Mouse (Mus musculus) adrenal gland, postnatal 0 days (tissue): ENCODE measurements around the gene Lrg1. TPM values are rescaled to one million over a fixed set of nuclear protein-coding genes. Genes with fewer than 3 reads are reported as not detected.

Experiments
- polyA plus RNA-seq: library from polyadenylated mRNA; unstranded; fragments of >200 nt; fragmentation: Nextera tagmentation; extraction: Ambion mirVana; gene quantifications from 2 replicates; pipeline ENCODE4 v1.2.1, GENCODE M21; 2015

The Lrg1 gene
- polyA plus RNA-seq, result 17.9 and 20.3 TPM in 2 replicates

DNA sequence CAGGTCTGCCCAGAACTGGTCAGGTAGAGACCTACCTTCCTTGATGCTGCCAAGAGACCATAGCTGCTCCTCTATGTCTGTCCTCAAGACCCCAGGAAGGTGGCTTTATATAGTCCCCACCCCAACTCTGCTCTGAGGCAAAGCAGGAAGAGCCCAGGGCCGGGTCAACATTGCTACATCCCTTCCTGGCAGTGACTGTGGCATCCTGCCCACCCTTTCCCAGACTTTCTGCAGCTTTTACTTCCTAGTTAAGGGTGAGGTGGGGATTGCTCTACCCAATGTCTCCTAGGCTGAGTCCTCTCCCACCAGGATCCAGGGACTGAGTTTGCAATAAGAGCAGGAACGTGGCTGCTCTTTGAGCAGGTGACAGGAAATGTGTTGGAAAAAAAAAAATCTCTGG is at the start of gene Lrg1:
TSS of gene Lrg1 (minus strand) at position 176 of the 400 bp plus-strand sequence.

DNA sequence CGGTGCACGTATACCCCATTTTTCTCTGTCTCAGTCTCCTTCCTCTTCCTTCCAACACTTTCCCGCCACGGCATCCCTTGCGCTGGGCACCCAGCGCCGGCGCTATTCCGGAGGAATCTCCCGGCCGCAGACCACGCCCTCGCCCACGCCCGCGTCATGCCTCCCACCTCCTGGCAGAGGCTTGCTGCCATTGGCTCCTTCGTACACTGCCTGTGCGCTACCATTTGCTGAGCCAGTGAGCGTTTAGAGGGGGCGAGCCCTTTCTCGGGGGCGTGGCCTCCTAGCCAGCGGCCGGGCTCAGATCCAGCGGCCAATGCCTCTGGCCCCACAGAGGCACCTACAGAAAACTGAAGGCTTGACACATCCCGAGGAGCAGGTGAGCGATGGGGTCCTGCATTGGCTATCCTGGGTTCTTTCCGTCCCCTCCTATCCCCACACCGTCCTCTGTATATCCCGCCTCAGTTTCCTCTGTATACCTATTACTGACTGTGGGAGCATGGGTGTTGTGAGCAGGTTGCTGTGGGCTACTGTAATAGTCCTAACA is 40.5 kb upstream of the Lrg1 start, which contains the start of gene Tnfaip8l1:
TSS of gene Tnfaip8l1 (plus strand) at position 247 of the 544 bp plus-strand sequence.

DNA sequence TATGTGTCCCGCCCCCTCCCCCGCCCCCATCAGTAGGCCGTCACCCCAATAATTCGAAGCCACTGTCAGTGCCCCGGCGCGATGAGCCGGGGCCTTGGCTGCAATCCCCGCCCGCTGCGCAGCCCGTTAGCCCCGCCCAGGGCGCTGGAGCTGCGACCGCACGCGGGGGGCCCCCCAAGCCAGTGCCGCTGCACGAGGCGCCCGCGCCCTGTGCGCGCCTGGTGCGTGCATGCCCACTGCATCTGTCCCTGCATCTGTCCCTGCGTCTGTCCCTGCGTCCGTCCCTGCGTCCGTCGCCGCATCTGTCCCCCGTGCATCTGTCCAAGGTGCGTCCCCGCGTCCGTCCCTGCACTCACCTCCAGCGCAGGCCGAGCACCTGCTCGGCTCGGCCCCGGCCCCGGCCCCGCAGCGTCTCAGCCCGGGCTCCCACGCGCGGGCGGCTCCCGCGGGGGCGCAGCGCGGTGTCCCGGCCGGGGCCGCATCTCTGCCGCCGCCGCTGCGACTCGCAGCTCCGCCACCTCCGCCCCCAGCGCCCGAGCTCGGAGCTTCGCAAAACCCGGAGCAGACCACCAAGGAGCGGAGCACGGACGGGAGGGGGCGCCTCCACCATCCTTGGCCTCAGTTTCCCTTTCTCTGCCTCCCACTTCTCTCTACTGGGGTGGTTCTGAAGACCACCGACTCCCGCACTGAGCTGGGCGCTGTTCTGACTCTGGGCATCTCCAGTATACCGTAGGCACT is 18.2 kb upstream of the Lrg1 start, which contains the start of gene Sema6b:
TSS of gene Sema6b (minus strand) at position 486 of the 738 bp plus-strand sequence.

DNA sequence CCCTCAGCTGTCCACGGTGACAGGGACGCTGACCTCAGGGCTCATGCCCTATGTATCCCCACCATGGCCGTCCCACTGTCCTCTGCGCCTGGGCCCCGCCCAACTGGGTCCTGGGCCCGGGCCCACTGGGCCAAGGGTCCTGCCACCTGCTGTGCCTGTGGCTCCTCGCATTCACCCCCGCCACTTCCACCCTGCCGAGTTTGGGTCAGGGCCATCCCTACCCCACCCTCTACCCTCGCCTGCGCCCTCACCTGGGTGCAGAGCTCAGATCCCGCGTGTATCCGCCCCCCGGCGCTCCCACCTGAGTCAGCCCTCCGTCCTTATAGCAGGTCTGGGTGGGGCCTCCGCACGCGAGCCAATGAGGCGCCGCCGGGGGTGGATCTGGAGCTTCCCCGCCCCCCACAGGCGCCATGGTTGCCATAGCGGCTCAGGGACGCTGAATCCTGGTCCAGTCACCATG is 4.5 kb downstream of the Lrg1 start, which contains the start of gene Plin5:
TSS of gene Plin5 (minus strand) at position 346 of the 460 bp plus-strand sequence.

DNA sequence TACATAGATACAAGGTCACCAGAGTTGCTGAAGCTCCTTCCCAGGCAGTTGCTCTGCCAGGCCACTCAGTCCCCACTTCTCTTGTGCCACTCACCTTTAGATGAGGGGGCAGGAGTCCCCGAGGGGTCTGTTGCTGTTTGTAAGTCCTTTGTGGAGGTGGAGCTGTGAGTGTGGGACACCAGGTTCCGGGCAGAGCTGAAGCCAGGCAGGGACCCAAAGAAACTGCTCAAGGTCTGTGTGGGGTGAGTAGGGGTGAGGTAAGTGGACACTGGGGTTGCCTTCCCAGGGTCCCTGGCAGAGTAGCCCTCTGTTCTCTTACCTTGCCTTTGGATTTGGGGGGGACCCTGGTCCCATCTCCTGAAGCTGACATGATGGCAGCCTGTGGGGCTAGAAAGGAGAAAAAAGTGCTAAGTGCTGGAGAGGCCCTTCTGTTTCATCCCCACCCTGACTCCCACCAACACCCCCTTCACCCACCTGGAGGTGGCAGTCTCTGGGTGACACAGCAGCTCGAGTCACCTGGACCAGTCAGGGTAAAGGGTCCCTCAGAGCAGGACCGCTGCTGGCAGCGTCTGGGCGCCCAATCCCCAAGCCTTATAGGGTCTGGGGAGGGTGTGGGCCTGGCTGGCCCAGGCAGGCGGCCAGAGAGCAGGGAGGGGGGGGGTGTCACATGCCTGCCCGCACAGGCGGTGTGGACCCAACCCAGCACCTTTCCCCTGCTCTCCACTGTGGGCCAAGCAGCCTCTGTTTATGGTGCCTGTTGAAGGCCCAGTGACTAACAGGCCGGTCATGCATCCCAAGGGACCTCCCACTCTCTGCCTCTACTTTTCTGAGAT is 12.4 kb downstream of the Lrg1 start, which contains the start of gene Plin4:
TSS of gene Plin4 (minus strand) at position 585 of the 833 bp plus-strand sequence.

DNA sequence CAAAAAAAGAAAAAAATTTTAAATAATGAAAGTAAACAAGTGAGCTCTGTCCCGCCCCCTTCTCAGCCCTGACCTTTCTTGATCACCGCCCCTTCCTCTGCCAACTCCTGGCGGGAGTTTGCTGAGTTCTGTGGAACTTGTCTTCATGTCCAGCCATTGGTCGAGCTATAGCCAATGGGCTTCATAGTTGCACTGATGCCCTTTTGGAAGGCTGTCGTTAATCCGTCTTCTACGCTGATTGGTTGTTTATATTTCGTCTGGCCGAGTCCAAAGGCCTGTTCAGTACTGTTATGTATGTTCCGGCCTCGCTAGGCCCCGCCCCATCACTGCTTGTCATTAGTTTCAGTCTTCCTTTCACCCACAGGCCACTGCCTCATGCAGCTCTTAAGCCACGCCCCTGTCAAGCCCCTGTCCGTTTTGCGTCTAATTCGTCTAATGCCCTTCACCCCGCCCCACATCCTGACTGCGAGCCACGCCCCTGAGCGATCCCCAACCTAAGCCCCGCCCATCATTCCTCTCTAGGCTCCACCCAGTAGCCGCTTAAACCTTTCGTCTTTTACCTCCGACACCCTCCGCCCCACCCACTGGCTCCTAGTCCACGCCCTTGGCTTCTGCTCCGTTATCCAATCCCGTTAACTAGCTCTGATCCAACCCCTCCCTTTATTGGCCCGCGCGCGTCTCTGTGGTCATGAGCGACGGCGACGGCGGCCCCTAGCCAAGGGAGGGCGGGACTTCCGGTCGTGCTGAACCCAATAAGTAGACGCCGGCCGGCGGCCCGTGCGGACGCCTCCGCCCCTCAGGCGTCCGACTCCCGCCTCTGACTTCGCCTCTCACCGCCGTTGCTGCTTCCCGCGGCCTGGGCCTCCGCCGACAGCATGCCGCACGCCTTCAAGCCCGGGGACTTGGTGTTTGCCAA is 42.7 kb downstream of the Lrg1 start, which contains the start of gene Hdgfl2:
TSS of gene Hdgfl2 (plus strand) at position 755 of the 916 bp plus-strand sequence.

DNA sequence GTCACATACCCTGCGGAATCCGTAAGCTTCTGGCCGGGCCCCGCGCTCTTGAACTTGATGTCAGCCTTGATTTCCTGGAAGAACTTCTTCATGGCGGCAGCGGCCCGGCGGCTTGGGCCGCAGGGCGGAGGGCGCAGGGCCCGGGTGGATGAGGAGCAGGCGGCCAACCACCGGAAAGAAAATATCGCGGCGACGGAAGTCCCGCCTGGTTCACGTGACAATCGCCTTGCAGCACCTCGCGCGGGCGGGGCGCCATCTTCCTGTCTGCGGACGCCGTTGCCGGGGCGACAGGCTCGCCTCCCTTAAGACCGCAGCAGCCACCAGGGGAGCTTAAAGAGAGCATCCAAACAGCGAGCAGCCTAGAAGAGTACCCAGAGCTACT is 47.0 kb downstream of the Lrg1 start, which contains the start of gene Ubxn6:
TSS of gene Ubxn6 (minus strand) at position 202 of the 382 bp plus-strand sequence.

Other genes starting within 250 kb of the Lrg1 start
- 8.9 and 11.5 TPM in 2 replicates for gene Zfp119a, start 243.1 kb downstream of the Lrg1 start, polyA plus RNA-seq
- gene Zfp959, start 229.9 kb downstream of the Lrg1 start, polyA plus RNA-seq, result 8.4 and 8.9 TPM in 2 replicates
- 7.0 and 12.4 TPM in 2 replicates for gene Zfp119b, start 172.5 kb downstream of the Lrg1 start, polyA plus RNA-seq
- 2.4 and 3.5 TPM in 2 replicates for gene Ebi3, start 169.4 kb downstream of the Lrg1 start, polyA plus RNA-seq
- 14.2 and 14.9 TPM in 2 replicates for gene Yju2, start 162.9 kb downstream of the Lrg1 start, polyA plus RNA-seq
- gene Shd, start 151.5 kb downstream of the Lrg1 start, polyA plus RNA-seq, result 8.4 and 15.4 TPM in 2 replicates
- gene Fsd1, start 135.5 kb downstream of the Lrg1 start, polyA plus RNA-seq, result 7.7 and 25.6 TPM in 2 replicates
- 5.5 and 7.1 TPM in 2 replicates for gene Stap2, start 116.4 kb downstream of the Lrg1 start, polyA plus RNA-seq
- gene Mpnd, start 116.3 kb downstream of the Lrg1 start, polyA plus RNA-seq, result 70.3 and 75.4 TPM in 2 replicates
- 79.6 and 91.6 TPM in 2 replicates for gene Sh3gl1, start 85.4 kb downstream of the Lrg1 start, polyA plus RNA-seq
- 7.3 and 8.5 TPM in 2 replicates for gene Chaf1a, start 81.6 kb downstream of the Lrg1 start, polyA plus RNA-seq
- 73.6 and 77.1 TPM in 2 replicates for gene Ubxn6, start 47.0 kb downstream of the Lrg1 start, polyA plus RNA-seq
- gene Hdgfl2, start 42.4 kb downstream of the Lrg1 start, polyA plus RNA-seq, result 46.2 and 64.5 TPM in 2 replicates
- 0.09 and 0.21 TPM in 2 replicates for gene Plin4, start 12.2 kb downstream of the Lrg1 start, polyA plus RNA-seq
- gene Plin5, start 4.4 kb downstream of the Lrg1 start, polyA plus RNA-seq, result 5.7 and 12.9 TPM in 2 replicates
- gene Sema6b, start 18.3 kb upstream of the Lrg1 start, polyA plus RNA-seq, result 1.5 and 1.6 TPM in 2 replicates
- gene Tnfaip8l1, start 40.5 kb upstream of the Lrg1 start, polyA plus RNA-seq, result 4.6 and 6.2 TPM in 2 replicates
- 93.6 and 111 TPM in 2 replicates for gene Mydgf, start 61.9 kb upstream of the Lrg1 start, polyA plus RNA-seq
- 13.6 and 15.4 TPM in 2 replicates for gene Dpp9, start 96.9 kb upstream of the Lrg1 start, polyA plus RNA-seq
- gene Fem1a, start 134.8 kb upstream of the Lrg1 start, polyA plus RNA-seq, result 7.6 and 9.1 TPM in 2 replicates
- 4.1 and 7.2 TPM in 2 replicates for gene Ticam1, start 154.8 kb upstream of the Lrg1 start, polyA plus RNA-seq
- gene Plin3, start 170.9 kb upstream of the Lrg1 start, polyA plus RNA-seq, result 66.6 and 84.7 TPM in 2 replicates
- not detected in 2 replicates for gene Arrdc5, start 178.3 kb upstream of the Lrg1 start, polyA plus RNA-seq
- 13.7 and 20.0 TPM in 2 replicates for gene Uhrf1, start 181.3 kb upstream of the Lrg1 start, polyA plus RNA-seq
- 17.4 and 20.2 TPM in 2 replicates for gene Kdm4b, start 204.1 kb upstream of the Lrg1 start, polyA plus RNA-seq